Mouse (Mus musculus) adrenal gland, adult (tissue): ENCODE data around the gene Prkab1.

Experiments used
- DNase-seq, 2 experiments: peaks; one replicate each; pipeline ENCODE4 v3.0.0; 2022 to 2023; ENCODE audit warnings: low spot score in 1 of 2; ENCODE audit not compliant: inconsistent age in 2 of 2

The Prkab1 gene

DNA sequence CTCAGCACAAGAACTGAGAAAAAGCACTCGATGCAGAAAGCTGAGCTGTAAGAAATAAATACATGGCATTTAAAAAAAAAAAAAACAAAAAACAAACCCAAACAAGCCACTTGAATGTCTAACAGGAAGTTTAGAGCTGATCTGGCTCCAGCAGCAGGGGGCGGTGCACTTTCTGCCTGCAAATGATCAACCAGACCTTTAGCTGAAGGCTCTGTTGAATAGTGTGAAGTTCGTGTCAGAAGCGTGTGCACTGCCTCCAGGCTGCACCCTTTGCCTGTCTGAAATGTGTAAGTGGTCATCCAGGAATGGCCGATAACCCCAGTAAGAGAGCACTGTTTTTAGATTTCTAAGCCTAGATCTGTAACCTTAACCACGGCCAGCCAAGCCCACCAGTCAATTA lies 5.5 kb downstream of the Prkab1 start:
- peak in 1 of 2 experiments; percentile 15 for DNase-seq

DNA sequence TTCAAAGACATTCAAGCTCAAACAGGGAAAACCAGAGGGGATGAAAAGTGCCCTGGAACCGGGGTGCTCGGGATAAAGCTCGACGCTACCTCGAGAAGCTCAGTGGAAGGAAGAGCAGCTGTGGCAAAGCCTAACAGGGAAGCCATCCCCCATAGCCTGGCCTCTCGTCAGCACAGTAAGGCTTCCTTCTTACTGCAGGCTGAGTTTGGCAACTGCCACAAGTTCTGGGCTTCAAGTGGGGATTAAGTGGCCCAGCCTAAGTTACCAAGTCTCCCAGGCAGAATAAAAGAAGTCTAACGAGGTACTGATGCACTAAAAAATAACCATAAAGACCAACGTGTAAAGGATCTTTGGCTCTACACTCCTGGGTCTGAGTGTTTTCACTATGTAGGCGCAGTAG lies 6.1 kb downstream of the Prkab1 start:
- no peak for DNase-seq

DNA sequence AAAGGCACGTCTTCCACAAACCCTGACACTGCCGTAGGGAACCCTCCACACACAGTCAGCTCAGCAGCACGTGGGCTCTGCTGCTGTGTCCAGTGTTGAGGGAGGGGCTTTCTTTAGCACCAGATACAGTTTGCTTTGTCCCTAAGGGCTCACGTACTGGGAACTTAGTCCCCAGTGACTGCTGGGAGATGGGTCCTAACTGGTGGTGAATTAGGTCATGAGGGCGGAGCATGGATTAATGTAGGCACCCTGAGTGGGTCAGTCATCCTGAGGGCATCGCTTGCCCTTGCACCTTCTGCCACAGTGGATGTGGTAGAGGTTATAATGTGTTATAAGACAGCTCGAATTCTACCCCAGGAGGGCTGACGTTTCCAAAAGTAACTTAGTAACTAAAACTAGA lies 6.9 kb downstream of the Prkab1 start:
- peak in 1 of 2 experiments; percentile 17 for DNase-seq

DNA sequence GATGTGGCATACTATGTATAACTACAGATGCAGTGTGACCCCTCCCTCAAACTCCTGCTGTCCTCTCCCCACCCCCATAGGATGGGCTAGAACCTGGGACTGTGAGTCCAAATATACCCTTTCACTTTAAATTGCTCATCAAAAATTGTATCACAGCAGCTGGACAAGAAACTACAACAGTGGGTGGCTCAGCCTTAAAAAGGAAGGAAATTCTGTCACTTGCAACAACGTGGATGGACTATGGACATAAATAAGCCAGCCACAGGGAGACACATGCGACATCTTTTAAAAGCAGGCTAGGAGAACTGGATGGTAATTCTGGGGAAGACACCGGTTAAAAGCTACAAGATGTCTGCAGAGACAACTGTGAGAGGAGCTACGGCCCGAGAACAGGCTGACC lies 7.8 kb downstream of the Prkab1 start:
- DNase-seq = peak in 1 of 2 experiments; percentile 19

DNA sequence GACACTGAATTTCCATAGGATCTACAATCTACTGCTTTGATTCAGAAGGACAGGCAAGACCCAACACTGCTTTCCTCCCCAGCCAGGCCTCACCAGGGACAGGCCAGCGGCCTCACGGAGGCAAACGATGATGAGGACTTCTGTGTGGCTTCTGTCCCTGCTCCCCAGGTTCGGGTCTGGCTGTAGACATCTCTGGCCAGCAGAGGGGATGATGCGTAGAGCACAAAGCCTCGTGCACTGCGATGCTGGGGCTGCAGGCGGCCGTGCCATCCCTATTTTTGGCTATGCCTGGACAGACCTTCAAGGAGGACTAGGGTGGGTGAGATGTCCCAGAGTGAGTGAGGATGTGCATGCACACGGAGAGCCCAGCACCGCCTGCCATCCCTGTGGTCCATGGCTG lies 10.1 kb downstream of the Prkab1 start:
- DNase-seq = no peak

DNA sequence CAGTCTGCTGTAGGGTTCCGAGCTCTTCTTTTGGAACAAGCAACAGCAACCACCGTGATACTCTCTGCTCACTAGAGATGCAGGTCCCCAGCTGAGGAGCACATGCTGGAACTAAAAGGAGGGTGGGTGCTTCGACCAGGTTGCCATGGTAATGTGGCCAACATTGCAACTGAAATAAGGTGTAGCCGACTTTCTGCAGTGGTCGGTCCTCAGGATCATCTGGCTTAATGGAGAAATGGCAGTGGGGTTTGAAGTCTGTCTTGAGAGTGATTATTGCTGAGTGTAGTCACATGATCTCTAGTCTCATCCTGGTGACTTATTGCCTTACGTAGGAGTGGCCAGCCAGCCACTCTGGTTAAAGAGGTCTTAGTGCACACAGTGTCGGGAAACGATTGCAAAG lies 10.5 kb downstream of the Prkab1 start:
- no peak for DNase-seq

DNA sequence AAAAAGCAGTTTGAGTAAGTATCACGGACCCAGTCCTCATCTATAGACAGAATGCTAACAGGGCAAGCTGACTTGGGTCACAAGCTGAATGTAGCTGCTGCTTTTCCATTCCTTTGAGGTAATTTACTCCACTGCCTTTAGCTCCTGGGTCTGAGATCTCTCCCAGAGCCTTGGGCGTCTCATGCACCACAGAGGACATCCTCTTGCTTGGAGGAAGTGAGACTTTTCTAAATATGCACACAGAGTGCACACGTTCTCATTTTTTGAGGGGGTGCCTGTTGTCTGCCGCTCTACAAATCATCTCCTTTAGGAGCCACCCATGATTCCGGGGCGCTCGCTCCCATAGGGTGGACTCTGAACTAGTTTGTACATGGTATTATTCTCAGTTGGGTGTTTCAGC lies 11.8 kb downstream of the Prkab1 start:
- DNase-seq = peak in 1 of 2 experiments; percentile 24

DNA sequence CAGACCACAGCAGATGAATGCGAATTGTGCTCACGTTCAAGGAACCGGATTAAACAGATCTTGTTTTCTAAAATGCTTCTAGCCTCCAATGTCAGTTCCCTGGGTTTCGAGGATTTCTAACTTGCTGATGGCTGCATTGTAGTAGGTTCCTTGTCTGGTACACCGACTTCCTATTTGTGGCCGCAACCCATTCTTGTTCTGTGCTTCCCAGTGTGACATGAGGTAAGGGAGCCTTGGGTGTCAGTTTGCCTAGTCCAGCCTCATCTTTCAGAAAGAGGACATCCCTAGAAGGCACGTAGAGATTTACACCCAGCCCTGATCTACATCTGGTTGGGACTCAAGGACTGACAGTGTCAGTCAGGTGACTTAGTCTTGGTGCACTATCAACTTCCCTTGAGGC lies 12.6 kb downstream of the Prkab1 start:
- DNase-seq = peak in 1 of 2 experiments; percentile 32

DNA sequence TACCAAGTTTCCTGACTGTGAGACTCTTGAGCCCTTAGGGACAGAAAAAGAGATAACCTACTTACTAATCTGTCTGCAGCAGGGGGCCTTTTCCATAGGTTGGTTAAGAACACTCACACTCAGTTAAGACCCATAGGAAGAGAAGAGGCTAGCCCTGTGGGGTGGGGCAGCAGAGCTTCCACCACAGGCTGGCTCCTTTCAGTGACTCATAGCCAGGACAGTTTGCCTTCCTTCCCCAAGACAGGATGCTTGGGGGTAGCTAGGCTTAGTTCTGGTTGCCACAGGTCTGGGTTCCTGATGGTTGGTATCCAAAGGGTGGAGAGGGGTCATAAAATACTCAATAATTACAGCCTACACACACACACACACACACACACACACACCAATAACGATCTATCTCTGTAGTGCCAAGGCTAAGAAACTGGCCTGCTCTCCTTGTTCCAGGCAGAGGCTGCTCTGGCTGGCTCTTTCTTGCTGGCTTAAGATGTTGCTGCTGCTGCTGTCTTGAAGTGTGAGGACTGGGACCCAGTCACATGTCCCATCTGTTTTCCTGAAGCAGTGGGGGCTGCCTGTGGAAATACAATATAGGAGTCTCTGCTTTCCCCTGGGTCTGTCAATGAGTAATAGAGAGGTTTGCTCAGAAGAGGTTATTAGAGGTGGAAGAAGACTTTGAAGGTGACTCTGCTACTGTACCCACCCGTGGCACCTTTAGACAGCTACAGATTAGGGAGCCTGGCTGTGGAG lies 14.3 kb downstream of the Prkab1 start:
- peak in 1 of 2 experiments; percentile 20 for DNase-seq

DNA sequence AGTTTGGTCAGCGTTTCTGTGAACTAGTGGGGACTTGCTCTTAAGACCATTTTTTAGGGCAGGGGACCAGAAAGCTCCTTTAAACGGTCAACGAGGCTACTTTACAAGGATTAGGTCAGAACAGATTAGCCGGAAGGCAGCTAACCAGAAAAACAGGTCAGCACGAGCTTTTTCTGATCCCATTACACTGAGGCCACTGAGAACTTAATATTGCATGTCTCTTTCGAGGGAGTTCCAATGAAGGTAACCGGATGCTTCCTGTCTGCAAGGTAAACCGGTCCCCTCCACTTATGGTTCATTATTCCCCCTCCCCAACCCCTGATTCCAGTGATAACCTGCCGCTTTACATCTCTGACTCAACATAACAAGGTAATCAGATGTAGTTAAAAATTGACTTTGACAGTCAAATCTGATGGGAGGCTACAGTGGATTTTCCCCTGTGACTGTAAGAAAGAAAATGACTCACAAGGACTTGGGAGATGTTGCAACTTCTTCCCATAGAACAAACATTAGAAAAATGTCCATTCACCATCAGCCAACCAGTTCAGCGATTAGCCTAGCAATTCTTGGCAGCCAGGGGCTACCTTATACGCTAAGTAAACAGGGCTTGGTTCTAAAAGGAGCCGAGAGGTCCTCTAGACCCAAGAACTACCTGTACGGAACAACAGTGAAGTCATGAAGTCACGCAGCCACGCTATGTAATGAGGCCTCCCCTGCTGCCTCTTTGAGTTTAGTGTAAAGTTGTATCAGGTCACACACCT lies 15.0 kb downstream of the Prkab1 start:
- DNase-seq = peak in 1 of 2 experiments; percentile 74

DNA sequence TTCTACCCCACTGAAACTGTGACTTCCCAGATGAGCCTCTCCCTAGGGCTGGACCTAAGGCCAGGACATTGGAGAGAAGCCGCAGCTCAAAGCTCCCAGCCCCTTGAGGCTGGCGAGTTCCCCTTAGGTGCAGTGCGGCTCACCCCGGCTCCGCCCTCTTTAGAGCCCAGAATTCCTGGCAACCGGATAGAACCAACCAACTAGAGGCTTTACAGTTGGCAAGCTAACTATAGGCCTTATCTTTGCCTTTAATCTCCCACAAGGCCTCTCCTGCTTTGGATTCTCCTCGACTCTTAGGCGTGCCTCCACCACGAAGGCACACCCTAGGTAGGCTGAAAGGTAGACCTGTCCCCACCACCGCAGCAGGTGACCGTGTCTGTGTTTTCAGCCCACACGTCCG lies 16.6 kb downstream of the Prkab1 start:
- DNase-seq = peak in 1 of 2 experiments; percentile 44

DNA sequence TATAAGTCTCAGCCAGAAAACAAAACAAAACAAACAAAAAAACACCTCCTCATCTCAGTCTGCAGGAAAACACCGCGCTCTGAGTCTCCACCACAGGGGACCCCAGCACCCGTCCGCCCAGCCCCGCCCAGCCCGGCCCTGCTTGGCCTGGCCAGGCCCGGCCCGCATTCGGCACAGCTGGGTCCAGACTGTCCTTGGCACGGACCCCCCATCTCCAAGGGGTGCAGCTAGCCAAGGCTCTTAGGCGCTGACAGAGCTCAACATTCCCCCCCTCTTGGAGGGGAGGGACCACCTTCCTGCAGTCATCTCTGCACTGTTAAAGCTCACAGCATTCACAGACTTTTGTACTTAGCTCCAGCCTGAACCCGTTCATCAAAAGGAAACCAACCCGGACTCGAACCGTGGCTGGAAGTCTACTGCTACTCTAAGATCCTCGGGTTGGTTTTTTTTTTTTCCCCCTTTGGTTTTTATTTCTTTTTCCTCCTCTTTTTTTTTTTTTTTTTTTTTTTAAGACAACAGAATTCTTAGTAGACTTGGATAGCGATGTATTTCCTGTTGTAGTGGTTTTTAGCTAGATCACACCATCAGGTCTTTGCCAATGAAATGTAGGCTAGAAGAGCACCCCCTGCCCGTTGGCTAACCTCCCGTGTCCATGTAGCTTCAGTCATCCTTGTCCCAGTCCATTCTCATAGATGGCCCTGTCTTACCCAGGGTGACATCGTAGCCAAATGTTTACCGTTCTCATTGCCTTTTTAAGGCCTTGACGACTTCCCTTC lies 17.8 kb downstream of the Prkab1 start:
- peak; percentile 32 to 61 for DNase-seq

DNA sequence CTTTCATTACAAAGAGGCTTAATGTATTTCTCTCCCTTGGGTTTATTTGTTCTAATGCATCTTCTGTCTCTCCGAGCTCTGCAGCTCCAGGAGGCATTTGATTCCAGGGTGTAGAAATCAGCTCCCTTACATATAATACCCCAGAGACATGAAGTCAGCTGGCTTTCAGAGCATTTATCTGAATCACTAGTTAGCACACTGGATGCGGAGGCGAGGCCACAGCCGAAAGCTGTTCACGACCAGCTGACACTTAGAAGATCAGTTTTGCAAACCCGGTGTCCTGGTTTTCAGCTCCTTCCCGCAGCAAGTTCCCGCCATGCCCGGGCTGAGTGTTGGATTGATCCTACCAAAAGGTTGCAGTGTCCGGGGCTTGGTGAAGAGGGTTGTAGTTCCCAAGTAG lies 20.0 kb downstream of the Prkab1 start:
- no peak for DNase-seq

DNA sequence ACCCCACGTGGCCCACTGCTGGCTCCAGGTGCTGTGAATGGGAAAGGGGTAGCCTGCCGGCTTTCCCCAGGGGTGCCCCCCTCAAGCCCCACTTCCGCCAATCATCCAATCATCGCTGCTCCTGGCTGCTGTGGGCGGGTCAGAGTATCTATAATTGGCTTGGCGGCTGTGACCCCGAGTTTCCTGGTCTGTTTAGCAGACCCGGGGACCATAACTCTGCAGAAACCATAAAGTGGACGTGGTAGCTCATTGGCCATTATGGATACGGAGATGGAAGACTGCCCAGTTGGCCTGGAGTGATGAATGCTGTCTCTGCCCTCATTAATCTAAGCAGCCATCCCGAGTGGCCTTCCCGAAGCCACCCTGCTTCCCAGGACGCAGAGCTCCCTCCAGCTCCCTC lies 20.5 kb downstream of the Prkab1 start:
- peak in 1 of 2 experiments; percentile 76 for DNase-seq

DNA sequence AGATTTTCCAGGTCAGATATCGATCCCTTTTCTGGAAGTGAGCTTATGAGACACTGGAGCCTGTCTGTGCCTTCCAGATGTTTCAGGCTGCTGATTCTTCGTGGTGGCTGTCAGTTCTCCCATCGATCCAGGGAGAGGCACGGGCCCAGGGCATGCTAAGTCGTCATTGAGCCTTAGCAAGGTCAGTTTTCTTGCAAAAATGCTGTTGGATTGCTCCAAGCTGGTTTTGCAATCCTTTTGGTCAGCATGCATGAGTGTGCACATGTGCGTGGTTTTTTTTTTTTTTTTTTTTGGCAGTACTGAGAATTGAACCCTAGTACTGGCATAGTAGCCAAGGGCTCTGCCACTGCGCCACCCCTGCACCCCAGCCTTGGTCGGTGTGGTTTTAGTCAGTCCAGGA lies 21.2 kb downstream of the Prkab1 start:
- DNase-seq = peak in 1 of 2 experiments; percentile 88

DNA sequence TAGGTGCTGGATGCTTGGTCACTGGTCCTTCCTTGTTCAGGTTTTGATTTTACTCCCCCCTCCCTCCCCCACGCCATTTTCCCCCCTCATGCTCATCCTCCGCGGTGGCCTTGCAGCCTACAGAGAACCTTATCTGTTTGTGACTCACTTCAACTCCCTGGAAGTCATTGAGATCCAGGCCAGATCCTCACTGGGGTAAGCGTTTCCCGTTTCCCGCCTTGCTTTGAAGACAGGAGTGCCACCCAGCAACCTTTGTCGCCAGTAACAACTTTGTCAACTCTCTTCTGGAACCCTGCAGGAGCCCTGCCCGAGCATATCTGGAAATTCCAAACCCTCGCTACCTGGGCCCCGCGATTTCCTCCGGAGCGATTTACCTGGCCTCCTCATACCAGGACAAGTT lies 26.9 kb downstream of the Prkab1 start:
- DNase-seq = peak in 1 of 2 experiments; percentile 82

DNA sequence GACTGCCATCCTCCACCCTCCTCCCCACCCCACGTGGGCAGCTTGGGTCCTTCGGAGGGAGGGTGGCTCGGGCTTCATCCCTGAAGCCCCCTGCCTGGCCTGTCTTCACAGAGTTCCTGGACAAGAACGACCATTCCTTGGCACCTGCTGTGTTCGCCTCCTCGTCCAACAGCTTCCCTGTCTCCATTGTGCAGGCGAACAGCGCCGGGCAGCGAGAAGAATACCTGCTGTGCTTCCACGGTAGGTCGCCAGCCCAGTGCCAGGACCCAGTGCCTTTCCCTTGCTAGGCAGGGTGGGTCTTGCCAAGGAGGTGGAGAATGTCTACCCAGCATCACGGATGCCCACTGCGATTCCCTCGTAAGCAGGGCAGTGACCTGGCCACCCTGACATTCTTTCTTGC lies 30.2 kb downstream of the Prkab1 start:
- no peak for DNase-seq

DNA sequence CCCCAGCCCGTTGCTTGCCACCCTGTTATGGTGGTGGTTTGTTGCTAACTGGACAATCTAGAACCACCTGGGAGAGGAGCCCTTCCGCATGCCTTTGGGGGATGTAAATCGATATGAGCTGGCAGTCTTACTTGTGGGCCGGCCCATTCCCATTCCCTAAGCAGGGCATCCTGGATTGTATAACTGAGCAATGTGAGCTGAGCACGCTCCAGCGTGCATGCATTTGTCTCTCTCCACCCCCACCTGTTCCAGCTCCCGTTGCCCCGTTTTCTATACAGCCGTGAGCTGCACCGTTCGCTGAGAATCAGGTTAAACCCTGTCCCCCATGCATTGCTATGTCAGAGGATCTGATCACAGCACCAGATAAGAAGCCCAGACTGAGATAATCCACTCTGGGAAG lies 32.6 kb downstream of the Prkab1 start:
- DNase-seq = no peak

DNA sequence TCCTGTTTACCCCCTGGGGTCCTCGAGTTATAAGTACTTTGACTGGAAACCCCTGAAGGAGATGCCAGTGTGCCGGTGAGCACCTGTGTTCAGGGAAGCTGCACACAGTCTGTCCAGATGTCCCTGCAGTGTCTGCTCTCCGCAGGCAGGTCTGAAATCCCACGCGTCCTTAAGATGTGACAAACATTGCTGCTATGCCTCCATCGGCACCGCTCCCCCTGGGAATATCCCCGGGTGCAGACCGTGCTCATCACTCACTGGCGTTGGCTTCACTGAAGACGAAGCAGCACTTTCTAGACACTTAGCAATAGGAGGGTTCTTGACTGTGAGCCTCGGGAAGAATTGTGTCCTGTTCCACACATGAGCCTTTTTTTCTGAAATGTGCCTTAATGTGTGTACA lies 37.0 kb downstream of the Prkab1 start:
- DNase-seq = no peak

DNA sequence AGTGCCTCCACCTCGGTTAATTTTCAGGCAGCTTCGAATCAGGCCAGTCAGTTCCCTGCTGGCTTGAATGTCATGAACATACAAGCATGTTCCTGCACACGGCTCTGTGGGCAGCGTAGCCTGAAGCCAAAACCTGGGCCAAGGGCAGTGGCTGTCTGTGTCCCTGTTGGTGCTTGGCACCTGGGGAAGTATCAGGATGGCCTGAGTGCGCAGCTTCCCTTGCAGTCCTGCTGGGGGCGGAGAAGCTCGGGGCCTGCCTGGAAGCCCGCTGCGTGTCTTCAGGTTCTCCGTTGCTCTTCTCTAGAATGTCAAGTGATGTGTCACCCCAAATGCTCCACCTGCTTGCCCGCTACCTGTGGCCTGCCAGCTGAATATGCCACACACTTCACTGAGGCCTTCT lies 39.2 kb downstream of the Prkab1 start:
- DNase-seq = no peak

DNA sequence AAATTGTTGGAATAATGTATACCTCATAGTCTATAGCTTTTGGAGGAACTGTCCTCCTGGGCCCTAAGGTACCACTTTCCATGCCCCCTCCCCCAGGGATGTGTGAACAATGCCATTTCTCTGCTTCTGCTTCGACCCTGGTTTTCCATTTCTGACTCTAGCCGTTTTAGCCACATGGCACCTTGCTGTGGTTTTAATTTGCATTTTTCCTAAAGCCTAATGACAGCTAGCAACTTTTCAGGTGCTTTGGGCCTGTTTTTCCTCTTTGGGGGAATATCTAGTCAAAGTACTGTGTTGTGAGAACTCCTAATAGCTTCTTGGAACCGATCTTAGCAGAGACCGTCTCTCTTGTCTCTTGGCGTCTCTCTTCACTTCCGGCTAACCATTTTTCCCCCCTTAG lies 39.9 kb downstream of the Prkab1 start:
- no peak for DNase-seq
